Mouse (Mus musculus) lung, adult 10 weeks (tissue): ENCODE measurements around the gene Ica1l. TPM values are rescaled to one million over a fixed set of nuclear protein-coding genes. Genes with fewer than 3 reads are reported as not detected.

Experiments
- polyA plus RNA-seq: library from polyadenylated mRNA; stranded (reverse); fragments of 350-450 nt; fragmentation: Illumina TruSeq; extraction: RNeasy Lipid Tissue Mini Kit (QIAGEN cat#74804); gene quantifications from one replicate; pipeline ENCODE4 v1.2.3, GENCODE M21; 2014; ENCODE audit warnings: low read depth, low replicate concordance; ENCODE audit not compliant: insufficient read depth

Ica1l gene
- polyA plus RNA-seq, result 0.24 TPM

GRCm38 (mm10) chr1:60042796-60043469 is at the start of gene Ica1l:
Gene Ica1l, minus strand, starts transcription at chr1:60043184.

Other genes with a start within 250 kb of the Ica1l start
- gene Fam117b, start 130.2 kb downstream of the Ica1l start, polyA plus RNA-seq, result 14.1 TPM
- gene Carf, start 55.1 kb upstream of the Ica1l start, polyA plus RNA-seq, result 1.8 TPM
- gene Wdr12, start 55.5 kb upstream of the Ica1l start, polyA plus RNA-seq, result 7.5 TPM
- 5.4 TPM for gene Nbeal1, start 137.4 kb upstream of the Ica1l start, polyA plus RNA-seq